Mouse (Mus musculus): ENCODE data around the gene Gstt3. TPM values are rescaled to one million over a fixed set of nuclear protein-coding genes. Genes with fewer than 3 reads are reported as not detected.
A peak's percentile ranks its signal among the peaks of the same experiment; 100 is the strongest.

Gene Gstt3
- total and polyA plus RNA-seq, 2 experiments, result 181 to 198 TPM

DNA sequence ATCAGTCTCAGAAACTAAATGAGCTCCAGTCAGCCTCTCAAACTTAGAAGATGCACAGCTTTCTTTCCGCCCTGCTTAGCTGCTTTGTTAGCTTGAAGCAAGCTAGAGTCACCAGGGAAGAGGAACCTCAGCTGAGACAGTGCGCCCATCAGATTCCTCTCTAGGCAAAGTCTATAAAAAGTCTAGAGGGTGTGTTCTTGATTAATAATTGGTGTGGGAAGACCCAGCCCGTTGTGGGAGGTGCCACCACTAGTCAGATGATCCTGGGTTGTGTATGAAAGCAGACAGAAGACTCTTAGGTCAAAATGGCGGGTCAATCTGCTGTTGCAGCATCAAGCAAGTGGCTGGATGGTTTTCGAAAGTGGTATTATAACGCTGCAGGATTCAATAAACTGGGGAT lies 14.4 kb downstream of the Gstt3 start:
- H3K36me3 ChIP-seq (ENCODE audit: control insufficient read depth, insufficient read depth, low read length), result peaks cover 5% of the 10 kb centered on the region
- WGBS, result 58% methylated on average over 6 of the region's 6 CpGs
- H3K4me1 ChIP-seq (ENCODE audit: control insufficient read depth, insufficient read depth, low read length), result peaks cover 5% of the 10 kb centered on the region; the same call in 1 of the 2 replicates
- peak; percentile 85 for DNase-seq (ENCODE audit: extremely low read depth, low read depth, low spot score)
- H3K4me3 ChIP-seq (ENCODE audit: insufficient read depth, low read depth, low read length), result no peak overlapping the region
- peaks cover 4% of the 10 kb centered on the region; the same call in 1 of the 2 replicates for H3K79me2 ChIP-seq (ENCODE audit: control insufficient read depth, insufficient read depth, low read length)
- no peak for TF ChIP-seq CTCF (IDR thresholded peaks at IDR 0.05; ENCODE audit: low read depth, low read length)
- no peak for TF ChIP-seq POLR2A (IDR thresholded peaks at IDR 0.05; ENCODE audit: extremely low read depth, insufficient read depth, low read length)
- H3K27ac ChIP-seq (replicated peaks; ENCODE audit: insufficient read depth, low read depth, low read length), result no peak overlapping the region
- H3K9ac ChIP-seq (ENCODE audit: low read depth, low read length), result no peak overlapping the region
- H3K27me3 ChIP-seq (ENCODE audit: control insufficient read depth, insufficient read depth, low read length), result no peaks in the 10 kb centered on the region

DNA sequence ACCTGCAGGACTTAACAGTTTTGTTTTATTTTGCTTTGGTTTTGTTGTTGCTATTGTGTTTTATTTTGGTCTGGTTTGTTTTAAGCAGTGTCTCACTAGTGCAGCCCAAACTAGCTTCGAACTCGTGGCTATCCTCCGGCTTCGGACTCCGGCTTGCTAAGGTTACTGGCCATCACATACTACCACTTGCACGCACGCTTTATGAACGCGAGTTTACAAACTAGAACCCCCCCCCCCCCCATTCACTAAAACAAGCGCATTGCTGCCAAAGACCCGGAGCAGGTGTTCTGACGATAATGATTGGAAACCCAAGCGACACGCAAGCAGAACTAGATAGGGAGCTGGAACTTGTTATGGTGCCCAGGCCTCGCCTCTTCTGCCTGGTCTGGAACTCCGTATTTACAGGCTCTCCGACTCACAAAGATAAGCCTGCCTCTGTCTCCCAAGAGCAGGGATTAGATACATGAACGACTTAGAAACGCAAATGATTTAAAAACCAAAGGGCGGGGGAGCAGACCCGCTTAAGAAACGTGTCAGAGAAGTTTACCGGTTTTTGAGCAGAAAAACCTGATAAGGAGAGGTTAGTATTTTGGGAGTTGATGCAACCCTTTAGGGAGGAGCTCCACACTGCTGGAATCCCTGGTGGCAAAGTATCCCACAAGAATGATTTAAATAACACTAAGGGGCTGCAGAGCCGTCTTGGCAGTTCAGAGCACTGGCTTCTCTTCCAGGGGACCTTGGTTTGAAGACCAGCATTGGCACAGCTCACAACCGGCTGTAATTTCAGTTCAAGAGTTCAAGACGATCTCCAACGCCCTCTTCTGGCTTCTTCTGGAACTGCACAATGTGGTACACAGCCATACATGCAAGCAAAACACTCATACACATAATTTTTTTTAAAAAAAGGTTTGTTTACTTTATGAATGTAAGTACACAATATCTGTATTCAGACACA lies 16.4 kb downstream of the Gstt3 start:
- peak overlapping the region; percentile 90 for H3K4me3 ChIP-seq (ENCODE audit: insufficient read depth, low read depth, low read length)
- peak; percentile 70 for DNase-seq (ENCODE audit: extremely low read depth, low read depth, low spot score)
- TF ChIP-seq CTCF (IDR thresholded peaks at IDR 0.05; ENCODE audit: low read depth, low read length) (peak; percentile 61), POLR2A (IDR thresholded peaks at IDR 0.05; ENCODE audit: extremely low read depth, insufficient read depth, low read length) (no peak)
- H3K4me1 ChIP-seq (ENCODE audit: control insufficient read depth, insufficient read depth, low read length), result peaks cover 5% of the 10 kb centered on the region; the same call in 1 of the 2 replicates
- peak overlapping the region; percentile 70 for H3K27ac ChIP-seq (replicated peaks; ENCODE audit: insufficient read depth, low read depth, low read length)
- H3K9ac ChIP-seq (ENCODE audit: low read depth, low read length), result peak overlapping the region; percentile 60
- 1% methylated on average over 27 of the region's 27 CpGs for WGBS
- H3K36me3 ChIP-seq (ENCODE audit: control insufficient read depth, insufficient read depth, low read length), result no peaks in the 10 kb centered on the region
- peaks cover 8% of the 10 kb centered on the region; the same call in 1 of the 2 replicates for H3K79me2 ChIP-seq (ENCODE audit: control insufficient read depth, insufficient read depth, low read length)
- no peaks in the 10 kb centered on the region for H3K27me3 ChIP-seq (ENCODE audit: control insufficient read depth, insufficient read depth, low read length)

DNA sequence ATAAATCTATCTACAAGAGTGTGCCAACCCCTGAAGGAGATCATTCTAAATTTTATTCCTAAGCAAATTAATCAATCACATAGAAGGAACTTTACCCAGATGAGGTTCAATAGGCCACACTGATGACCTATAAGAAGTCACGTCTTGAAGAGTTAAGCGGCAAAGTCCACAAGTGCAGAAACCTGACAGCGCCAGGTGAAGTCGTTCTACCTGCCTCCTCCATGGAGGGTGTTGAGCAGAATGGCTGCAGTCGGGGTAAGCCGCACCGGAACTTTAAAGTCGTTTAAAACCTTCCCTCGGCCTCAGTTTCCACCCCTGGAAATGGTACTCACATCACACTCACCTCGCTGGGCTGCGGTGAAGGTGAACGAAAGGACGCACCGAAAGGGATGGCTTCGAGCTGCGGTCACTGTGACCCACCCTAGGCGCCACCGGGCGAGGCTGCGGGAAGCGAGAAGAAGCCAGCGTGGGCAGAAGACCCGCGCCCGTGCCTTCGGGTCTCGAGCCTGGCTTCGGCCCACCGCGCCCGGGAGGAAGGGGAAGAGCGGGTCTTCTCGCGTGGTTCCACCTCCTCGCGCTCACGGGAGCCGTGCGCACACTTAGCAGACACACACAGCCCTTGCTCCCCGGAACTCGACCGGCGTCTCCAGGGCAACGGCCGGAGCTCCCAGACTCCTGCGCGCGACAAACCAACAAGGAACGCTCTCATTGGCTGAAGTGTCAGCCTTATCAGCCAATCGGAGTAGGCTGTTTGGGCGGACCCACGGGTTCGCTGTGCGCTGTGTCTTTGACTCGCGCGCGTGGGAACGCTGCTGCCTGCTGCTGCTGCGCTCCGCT lies 17.3 kb downstream of the Gstt3 start, which contains the start of gene Cabin1:
Cabin1 (minus strand) TSS at position 660 of the 837 bp plus-strand sequence.
- H3K79me2 ChIP-seq (ENCODE audit: control insufficient read depth, insufficient read depth, low read length), result peaks cover 10% of the 10 kb centered on the region; the same call in 1 of the 2 replicates
- H3K4me3 ChIP-seq (ENCODE audit: insufficient read depth, low read depth, low read length), result peak within 1 kb of the TSS; percentile 90
- H3K4me1 ChIP-seq (ENCODE audit: control insufficient read depth, insufficient read depth, low read length), result peaks cover 5% of the 10 kb centered on the region; the same call in 1 of the 2 replicates
- H3K9ac ChIP-seq (ENCODE audit: low read depth, low read length), result peak within 1 kb of the TSS; percentile 88
- H3K36me3 ChIP-seq (ENCODE audit: control insufficient read depth, insufficient read depth, low read length), result no peaks in the 10 kb centered on the region; the same call in 1 of the 2 replicates
- H3K27me3 ChIP-seq (ENCODE audit: control insufficient read depth, insufficient read depth, low read length), result no peaks in the 10 kb centered on the region
- WGBS, result under 1% methylated on average over 61 of the region's 61 CpGs
- H3K27ac ChIP-seq (replicated peaks; ENCODE audit: insufficient read depth, low read depth, low read length), result peak within 1 kb of the TSS; percentile 70
- TF ChIP-seq CTCF (IDR thresholded peaks at IDR 0.05; ENCODE audit: low read depth, low read length), result no peak
- peak; percentile 82 for TF ChIP-seq POLR2A (IDR thresholded peaks at IDR 0.05; ENCODE audit: extremely low read depth, insufficient read depth, low read length)
- DNase-seq (ENCODE audit: extremely low read depth, low read depth, low spot score), result peak; percentile 92

DNA sequence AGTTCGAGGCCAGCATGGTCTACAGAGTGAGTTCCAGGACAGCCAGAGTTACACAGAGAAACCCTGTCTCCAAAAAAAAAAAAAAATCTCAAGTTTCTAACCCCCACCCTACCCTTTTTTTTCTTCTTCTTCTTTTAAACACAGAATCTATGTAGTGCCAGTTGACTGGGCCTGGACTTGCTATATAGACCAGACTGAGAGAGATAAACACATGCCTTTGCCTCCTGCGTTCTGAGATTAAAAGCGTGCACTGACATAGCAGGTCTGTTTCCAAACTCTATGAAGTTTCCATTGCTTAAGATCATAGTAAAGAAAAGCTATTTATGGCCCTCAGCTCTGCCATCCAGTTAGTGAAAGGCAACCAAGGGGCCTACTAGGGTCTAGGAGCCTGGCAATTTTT lies 18.8 kb downstream of the Gstt3 start:
- no peaks in the 10 kb centered on the region for H3K27me3 ChIP-seq (ENCODE audit: control insufficient read depth, insufficient read depth, low read length)
- 87% methylated on average over 3 of the region's 3 CpGs for WGBS
- peaks cover 5% of the 10 kb centered on the region; the same call in 1 of the 2 replicates for H3K4me1 ChIP-seq (ENCODE audit: control insufficient read depth, insufficient read depth, low read length)
- TF ChIP-seq CTCF (IDR thresholded peaks at IDR 0.05; ENCODE audit: low read depth, low read length), result no peak
- no peak overlapping the region for H3K27ac ChIP-seq (replicated peaks; ENCODE audit: insufficient read depth, low read depth, low read length)
- H3K79me2 ChIP-seq (ENCODE audit: control insufficient read depth, insufficient read depth, low read length), result peaks cover 10% of the 10 kb centered on the region; the same call in 1 of the 2 replicates
- H3K4me3 ChIP-seq (ENCODE audit: insufficient read depth, low read depth, low read length), result no peak overlapping the region
- no peak overlapping the region for H3K9ac ChIP-seq (ENCODE audit: low read depth, low read length)
- no peak for DNase-seq (ENCODE audit: extremely low read depth, low read depth, low spot score)
- no peaks in the 10 kb centered on the region; the same call in 1 of the 2 replicates for H3K36me3 ChIP-seq (ENCODE audit: control insufficient read depth, insufficient read depth, low read length)

DNA sequence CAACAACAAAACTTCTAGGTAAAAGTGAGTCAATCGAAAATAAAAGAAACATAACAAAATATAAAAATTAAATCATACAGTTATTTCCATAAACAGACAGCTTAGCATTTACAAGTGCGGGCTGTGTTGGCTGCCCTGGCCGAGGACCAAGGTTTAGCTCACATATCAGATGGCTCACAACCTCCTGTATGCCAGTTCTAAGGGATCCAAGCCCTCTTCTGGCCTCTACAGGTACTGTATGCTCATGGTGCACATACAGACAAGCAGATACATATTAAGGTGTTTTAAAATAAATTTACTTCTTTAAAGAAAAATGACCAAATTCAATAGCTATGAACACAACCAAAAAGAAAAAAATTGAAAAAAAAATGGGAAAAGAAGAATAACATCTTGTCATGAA lies 20.9 kb downstream of the Gstt3 start:
- Histone ChIP-seq H3K79me2 (ENCODE audit: control insufficient read depth, insufficient read depth, low read length) (peaks cover 10% of the 10 kb centered on the region; the same call in 1 of the 2 replicates), H3K4me1 (ENCODE audit: control insufficient read depth, insufficient read depth, low read length) (peaks cover 2% of the 10 kb centered on the region; the same call in 1 of the 2 replicates), H3K9ac (ENCODE audit: low read depth, low read length) (no peak overlapping the region), H3K27me3 (ENCODE audit: control insufficient read depth, insufficient read depth, low read length) (no peaks in the 10 kb centered on the region), H3K27ac (replicated peaks; ENCODE audit: insufficient read depth, low read depth, low read length) (no peak overlapping the region), H3K36me3 (ENCODE audit: control insufficient read depth, insufficient read depth, low read length) (no peaks in the 10 kb centered on the region; the same call in 1 of the 2 replicates), H3K4me3 (ENCODE audit: insufficient read depth, low read depth, low read length) (no peak overlapping the region)
- TF ChIP-seq POLR2A (IDR thresholded peaks at IDR 0.05; ENCODE audit: extremely low read depth, insufficient read depth, low read length) (no peak), CTCF (IDR thresholded peaks at IDR 0.05; ENCODE audit: low read depth, low read length) (no peak)
- 97% methylated on average over 3 of the region's 3 CpGs for WGBS
- DNase-seq (ENCODE audit: extremely low read depth, low read depth, low spot score), result no peak

All from liver, adult 2 months (tissue).